Mouse (Mus musculus): ENCODE measurements around the gene Hcn2. TPM values are rescaled to one million over a fixed set of nuclear protein-coding genes. Genes with fewer than 3 reads are reported as not detected.

Hcn2 gene
- polyA plus RNA-seq, 1 experiment from 2014 or later: 0.10 TPM

DNA sequence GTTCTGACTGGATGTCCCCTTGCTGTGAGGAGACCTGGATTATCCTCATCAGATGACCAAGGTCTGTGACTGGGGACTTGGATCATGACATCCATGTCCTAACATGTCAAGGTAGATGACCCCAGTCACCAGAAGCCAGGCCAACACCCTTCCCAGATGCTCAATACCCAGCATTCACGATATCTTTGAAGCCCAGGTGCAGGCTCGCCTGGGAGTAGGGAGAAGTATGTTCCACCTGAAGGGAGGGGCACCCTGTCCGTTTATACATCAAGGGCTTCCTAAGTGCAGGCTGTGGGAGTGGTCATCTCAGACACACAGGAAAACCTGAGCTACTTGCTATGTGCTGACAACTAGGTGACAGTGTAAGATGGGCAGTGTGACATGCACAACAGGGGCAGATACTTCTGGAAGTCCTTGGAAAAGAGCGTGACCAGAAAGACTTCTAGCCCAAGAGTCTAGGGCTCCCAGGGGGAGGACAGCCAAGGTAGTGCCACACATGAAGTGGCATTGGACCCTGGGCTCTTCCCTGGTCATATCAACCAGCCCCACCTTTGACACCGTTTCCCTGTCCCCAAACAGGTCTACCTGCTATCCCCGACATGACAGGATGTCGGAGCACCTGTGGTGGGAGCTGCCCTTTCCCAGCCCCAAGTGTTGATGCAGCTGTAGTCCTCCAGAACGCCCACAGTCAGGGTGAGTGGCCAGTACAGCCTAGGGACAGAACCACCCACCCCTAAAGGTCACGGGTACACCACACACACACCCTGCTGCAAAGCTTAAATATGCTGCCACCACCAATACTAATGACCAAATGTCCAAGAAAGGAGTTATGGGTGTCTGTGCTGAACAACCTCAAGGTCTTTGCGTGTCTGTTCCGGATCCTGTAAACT lies 35.6 kb upstream of the Hcn2 start:
- no peaks in the 10 kb centered on the region for H3K9me3 ChIP-seq
- H3K4me3 ChIP-seq: peak overlapping the region; percentile 89
- peak; percentile 7; the same call in 1 of the 2 replicates for ATAC-seq (ENCODE audit: insufficient number of reproducible peaks, insufficient read depth, low FRiP score, low TSS enrichment, low read depth)
- peak overlapping the region; percentile 93 for H3K4me2 ChIP-seq
- peak overlapping the region; percentile 84 for H3K27ac ChIP-seq
- peaks cover 22% of the 10 kb centered on the region for H3K4me1 ChIP-seq
- H3K27me3 ChIP-seq: no peaks in the 10 kb centered on the region
- WGBS: 35% methylated on average over 11 of the region's 11 CpGs
- H3K9ac ChIP-seq: peak overlapping the region; percentile 90
- peaks cover 32% of the 10 kb centered on the region for H3K36me3 ChIP-seq

DNA sequence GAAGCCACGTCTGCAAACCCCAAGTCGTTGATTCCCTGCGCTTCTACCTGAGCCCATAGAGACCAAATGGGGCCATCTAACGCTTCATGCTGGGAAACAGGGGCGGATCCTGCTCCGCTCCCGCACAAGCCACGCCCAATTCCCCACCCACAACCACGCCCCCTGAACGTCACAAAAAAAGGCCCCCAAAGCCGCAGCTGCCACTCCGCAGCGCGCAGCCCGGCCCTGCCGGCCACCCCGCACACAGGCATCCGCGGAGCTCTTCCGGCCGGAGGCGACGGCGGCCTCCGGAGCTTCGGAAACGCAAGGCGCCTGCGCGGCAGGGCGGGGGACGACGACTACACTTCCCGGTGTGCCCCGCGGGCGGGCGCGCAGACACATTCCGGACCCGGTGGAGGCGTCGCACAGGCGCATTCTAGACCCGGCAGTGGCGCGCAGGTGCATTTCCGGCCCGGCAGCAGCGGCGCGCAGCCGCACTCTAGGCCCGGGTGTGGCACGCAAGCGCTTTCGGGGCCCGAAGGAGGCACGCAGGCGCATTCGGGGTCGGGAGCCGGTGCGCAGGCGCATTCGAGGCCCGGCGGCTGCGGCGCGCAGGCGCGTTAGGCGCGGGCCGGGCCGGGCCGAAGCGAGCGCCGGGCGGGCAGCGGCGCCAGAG lies 34.7 kb upstream of the Hcn2 start, which contains the start of gene Cdc34:
Gene Cdc34, plus strand, starts transcription at position 605 of the 655 bp plus-strand sequence.
- Histone ChIP-seq H3K36me3 (peaks cover 32% of the 10 kb centered on the region), H3K4me3 (peak within 1 kb of the TSS; percentile 89), H3K4me1 (peaks cover 22% of the 10 kb centered on the region), H3K9ac (peak within 1 kb of the TSS; percentile 90), H3K9me3 (no peaks in the 10 kb centered on the region), H3K27me3 (no peaks in the 10 kb centered on the region), H3K4me2 (peak within 1 kb of the TSS; percentile 93), H3K27ac (peak within 1 kb of the TSS; percentile 84)
- ATAC-seq (ENCODE audit: insufficient number of reproducible peaks, insufficient read depth, low FRiP score, low TSS enrichment, low read depth): peak; percentile 89
- under 1% methylated on average over 78 of the region's 84 CpGs for WGBS

DNA sequence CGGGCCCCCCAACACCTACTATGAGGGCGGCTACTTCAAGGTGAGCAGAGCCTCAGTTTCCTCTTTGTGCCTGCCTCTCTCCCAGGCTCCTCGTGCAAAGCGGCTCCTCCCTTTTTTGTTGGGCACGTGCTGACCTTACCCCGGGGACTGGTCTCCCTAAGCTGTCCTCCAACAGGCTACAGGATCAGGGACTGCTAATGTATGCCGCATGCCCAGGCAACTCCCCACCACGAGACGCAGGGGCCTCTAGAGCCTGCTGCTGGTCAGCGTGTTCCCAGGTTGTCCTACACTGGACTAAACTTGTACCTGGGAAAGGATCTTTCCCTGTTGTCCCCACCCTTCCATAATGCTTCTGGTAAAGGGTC lies 33.9 kb upstream of the Hcn2 start:
- H3K4me1 ChIP-seq: peaks cover 22% of the 10 kb centered on the region
- H3K36me3 ChIP-seq: peaks cover 38% of the 10 kb centered on the region
- peak overlapping the region; percentile 93 for H3K4me2 ChIP-seq
- H3K27ac ChIP-seq: peak overlapping the region; percentile 71
- peak overlapping the region; percentile 90 for H3K9ac ChIP-seq
- 0% methylated on average over 10 of the region's 10 CpGs for WGBS
- no peak for ATAC-seq (ENCODE audit: insufficient number of reproducible peaks, insufficient read depth, low FRiP score, low TSS enrichment, low read depth)
- no peaks in the 10 kb centered on the region for H3K9me3 ChIP-seq
- no peaks in the 10 kb centered on the region for H3K27me3 ChIP-seq
- peak overlapping the region; percentile 89 for H3K4me3 ChIP-seq

DNA sequence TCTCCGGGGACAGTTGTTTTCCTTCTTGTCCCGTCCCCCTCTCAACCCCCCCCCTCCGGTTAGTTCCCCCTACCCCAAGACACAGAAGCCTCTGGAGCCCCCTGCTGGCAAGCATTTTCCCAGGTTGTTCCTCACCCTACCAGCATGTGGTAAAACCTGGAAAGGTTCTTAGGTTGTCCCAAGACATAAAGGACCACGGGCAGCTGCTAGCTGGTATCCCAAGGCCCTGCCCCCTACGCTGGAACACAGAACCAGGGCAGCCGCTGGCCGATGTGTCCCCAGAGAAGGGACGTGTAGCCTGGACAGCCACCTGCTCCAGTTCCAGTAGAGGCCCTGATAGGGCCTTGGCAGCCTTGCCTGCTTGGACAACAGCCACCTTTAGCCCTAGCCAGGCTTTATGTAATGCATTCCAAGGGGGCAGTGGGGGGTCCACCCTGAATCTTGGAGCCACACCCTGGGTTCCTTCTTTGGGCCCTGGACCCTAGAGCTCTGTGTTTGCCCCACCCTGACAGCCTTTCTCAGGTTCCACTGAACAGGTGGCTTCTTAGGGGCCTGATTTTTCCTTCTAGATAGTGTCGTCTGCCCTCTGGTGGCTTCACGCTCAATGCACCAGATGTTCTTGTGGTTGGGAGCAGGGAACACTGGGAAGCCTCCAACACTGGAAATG lies 33.4 kb upstream of the Hcn2 start:
- H3K36me3 ChIP-seq: peaks cover 43% of the 10 kb centered on the region
- H3K9me3 ChIP-seq: no peaks in the 10 kb centered on the region
- no peak for ATAC-seq (ENCODE audit: insufficient number of reproducible peaks, insufficient read depth, low FRiP score, low TSS enrichment, low read depth)
- H3K27me3 ChIP-seq: no peaks in the 10 kb centered on the region
- H3K4me3 ChIP-seq: peak overlapping the region; percentile 89
- H3K27ac ChIP-seq: peak overlapping the region; percentile 71
- H3K4me2 ChIP-seq: peak overlapping the region; percentile 93
- H3K4me1 ChIP-seq: peaks cover 22% of the 10 kb centered on the region
- peak overlapping the region; percentile 90 for H3K9ac ChIP-seq
- WGBS: 4% methylated on average over 10 of the region's 10 CpGs

DNA sequence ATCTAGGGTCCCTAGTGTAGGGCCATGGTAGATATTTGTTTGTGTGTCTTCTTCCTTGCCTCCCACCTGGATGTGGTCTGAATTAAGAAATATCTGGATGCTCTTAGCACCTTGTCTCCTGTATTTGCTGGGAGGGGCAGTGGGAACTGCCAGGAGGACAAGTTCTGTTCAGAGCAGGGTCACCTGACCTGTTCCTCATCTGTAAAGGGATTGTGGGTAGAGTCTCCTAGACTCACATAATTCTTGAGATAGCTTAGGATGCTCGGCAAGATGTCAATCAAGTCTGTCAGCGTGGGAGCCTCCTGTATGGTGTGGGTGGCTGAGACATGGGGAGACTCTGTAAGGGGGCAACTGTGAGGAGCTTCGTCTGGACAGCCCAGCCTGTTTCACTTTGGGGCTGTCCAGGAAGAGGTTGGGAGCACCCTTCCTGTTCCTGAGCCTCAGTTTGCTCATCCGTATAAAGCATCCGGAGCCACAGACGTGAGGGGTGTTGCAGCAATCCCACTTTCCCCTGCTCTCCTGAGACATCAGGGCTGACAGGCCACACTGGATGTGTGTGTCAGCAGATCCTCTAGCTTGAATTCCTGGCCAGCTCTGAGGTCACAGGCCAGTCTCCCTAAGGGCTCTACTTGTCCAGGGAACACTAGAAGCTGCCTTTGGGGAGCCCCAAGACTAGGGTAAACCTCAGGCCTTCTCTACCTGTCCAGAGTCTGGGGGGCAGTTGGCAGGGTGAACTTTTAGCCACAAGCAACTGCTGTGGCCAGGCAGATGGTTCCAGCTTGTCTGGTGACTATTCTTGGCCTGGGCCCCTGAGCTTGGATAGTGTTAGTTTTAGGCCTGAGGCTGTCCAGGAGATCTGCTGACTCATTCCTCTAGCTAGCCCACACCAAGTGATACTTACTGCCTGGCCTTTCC lies 32.5 kb upstream of the Hcn2 start:
- Histone ChIP-seq H3K4me1 (peaks cover 22% of the 10 kb centered on the region), H3K27ac (no peak overlapping the region), H3K36me3 (peaks cover 52% of the 10 kb centered on the region), H3K4me2 (peak overlapping the region; percentile 93), H3K27me3 (no peaks in the 10 kb centered on the region), H3K4me3 (peak overlapping the region; percentile 89), H3K9ac (peak overlapping the region; percentile 90), H3K9me3 (no peaks in the 10 kb centered on the region)
- no peak for ATAC-seq (ENCODE audit: insufficient number of reproducible peaks, insufficient read depth, low FRiP score, low TSS enrichment, low read depth)
- WGBS: 89% methylated on average over 6 of the region's 6 CpGs

DNA sequence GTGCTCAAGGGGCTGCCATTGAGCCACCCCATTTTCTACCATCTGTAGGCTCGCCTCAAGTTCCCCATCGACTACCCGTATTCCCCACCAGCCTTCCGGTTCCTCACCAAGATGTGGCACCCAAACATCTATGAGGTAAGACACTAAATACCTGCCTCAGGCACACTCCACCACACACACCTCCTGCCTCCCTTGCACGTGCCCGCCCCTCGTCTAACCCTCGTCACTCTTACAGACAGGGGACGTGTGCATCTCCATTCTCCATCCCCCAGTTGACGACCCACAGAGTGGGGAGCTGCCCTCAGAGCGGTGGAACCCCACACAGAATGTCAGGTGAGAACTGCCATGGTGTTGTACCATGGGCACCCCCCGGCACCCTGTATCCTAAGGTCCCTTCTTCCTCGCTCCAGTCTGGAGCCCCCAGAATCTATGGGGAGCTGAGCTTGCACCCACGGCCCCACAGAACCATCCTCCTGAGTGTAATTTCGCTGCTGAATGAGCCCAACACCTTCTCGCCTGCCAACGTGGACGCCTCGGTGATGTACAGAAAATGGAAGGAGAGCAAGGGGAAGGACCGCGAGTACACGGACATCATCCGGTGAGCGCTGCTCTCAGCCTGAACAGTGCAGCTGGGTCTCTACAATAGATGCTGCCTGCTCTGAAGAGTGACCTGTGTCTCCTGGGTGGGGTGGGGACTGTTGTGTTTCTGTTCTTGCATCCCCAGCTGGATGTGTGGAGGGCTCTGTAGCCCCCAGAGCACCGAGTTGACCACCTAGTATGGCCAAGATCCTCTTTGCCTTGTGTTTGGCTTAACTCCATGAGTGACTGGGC lies 31.4 kb upstream of the Hcn2 start:
- H3K4me3 ChIP-seq: no peak overlapping the region

DNA sequence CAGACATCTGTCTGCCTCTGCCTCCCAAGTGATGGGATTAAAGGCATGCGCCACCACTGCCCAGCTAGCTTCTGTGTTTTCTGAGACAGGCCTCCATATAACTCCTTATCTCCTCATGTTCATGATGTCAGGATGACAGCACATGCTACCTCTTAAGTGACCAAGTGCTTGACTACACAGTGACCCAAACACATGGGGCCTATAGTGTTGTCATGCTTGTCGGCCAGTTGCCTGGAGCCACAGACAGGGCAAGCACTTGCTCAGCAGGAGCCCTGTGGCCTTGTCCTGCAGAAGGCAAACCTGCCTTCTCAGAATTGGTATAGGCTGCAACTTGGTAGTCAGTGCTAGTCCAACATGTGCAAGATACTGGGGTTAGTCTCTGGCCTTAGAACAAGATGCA lies 30.2 kb upstream of the Hcn2 start:
- no peak for ATAC-seq (ENCODE audit: insufficient number of reproducible peaks, insufficient read depth, low FRiP score, low TSS enrichment, low read depth)
- Histone ChIP-seq H3K4me3 (no peak overlapping the region), H3K27ac (no peak overlapping the region), H3K27me3 (no peaks in the 10 kb centered on the region), H3K4me1 (peaks cover 18% of the 10 kb centered on the region), H3K36me3 (peaks cover 56% of the 10 kb centered on the region), H3K9me3 (no peaks in the 10 kb centered on the region), H3K9ac (no peak overlapping the region), H3K4me2 (no peak overlapping the region)
- 92% methylated on average over 2 of the region's 2 CpGs for WGBS

More for the DNA sequence above, 31.4 kb upstream of the Hcn2 start:
- H3K36me3 ChIP-seq: peaks cover 56% of the 10 kb centered on the region
- no peaks in the 10 kb centered on the region for H3K9me3 ChIP-seq
- 92% methylated on average over 25 of the region's 25 CpGs for WGBS
- peaks cover 22% of the 10 kb centered on the region for H3K4me1 ChIP-seq
- no peak overlapping the region for H3K27ac ChIP-seq
- no peak for ATAC-seq (ENCODE audit: insufficient number of reproducible peaks, insufficient read depth, low FRiP score, low TSS enrichment, low read depth)
- H3K9ac ChIP-seq: no peak overlapping the region
- no peaks in the 10 kb centered on the region for H3K27me3 ChIP-seq
- no peak overlapping the region for H3K4me2 ChIP-seq

DNA sequence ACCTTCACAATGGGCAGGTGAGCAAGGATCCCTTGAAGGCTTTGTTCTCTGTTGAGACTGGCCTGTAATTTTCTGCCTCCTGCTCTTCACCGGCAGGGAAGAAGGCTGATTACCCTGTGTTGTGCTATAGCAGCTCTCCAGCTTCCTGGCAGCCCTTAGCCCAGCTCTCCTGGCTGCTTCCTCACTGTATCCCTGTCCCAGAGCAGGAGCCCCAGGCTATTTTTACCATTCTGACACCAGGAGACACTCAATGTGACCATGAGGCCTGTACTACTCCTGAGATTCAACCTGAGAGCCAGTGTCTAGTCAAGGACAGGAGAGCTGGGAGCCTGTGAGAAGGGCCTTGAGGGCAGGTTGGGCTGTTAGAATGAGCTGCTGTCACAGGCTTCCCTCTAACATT lies 29.7 kb upstream of the Hcn2 start:
- Histone ChIP-seq H3K9ac (no peak overlapping the region), H3K9me3 (no peaks in the 10 kb centered on the region), H3K27ac (no peak overlapping the region), H3K36me3 (peaks cover 56% of the 10 kb centered on the region), H3K27me3 (no peaks in the 10 kb centered on the region), H3K4me2 (no peak overlapping the region), H3K4me1 (peaks cover 16% of the 10 kb centered on the region), H3K4me3 (no peak overlapping the region)
- no peak for ATAC-seq (ENCODE audit: insufficient number of reproducible peaks, insufficient read depth, low FRiP score, low TSS enrichment, low read depth)
- WGBS: 81% methylated on average over 1 of the region's 1 CpGs

DNA sequence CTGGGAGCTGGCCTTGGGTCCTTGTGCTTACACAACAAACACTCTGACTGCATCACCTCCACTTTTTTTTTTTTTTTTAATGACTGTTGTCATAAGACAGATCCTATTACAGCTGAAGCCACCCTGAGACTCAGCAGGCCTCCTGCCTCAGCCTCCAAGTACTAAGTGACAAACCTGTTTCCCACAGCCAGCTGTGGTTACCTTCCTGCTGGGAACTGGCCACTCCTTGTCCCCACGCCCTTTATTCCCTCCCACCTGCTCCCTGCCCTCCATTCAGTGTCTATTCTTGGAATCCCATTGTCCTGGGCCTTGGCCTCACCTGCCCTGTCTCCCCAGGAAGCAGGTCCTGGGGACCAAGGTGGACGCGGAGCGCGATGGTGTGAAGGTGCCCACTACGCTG lies 28.9 kb upstream of the Hcn2 start:
- Histone ChIP-seq H3K4me1 (peaks cover 16% of the 10 kb centered on the region), H3K4me3 (no peak overlapping the region), H3K9me3 (no peaks in the 10 kb centered on the region), H3K36me3 (peaks cover 62% of the 10 kb centered on the region), H3K9ac (no peak overlapping the region), H3K27me3 (no peaks in the 10 kb centered on the region), H3K4me2 (no peak overlapping the region), H3K27ac (no peak overlapping the region)
- 91% methylated on average over 6 of the region's 6 CpGs for WGBS
- ATAC-seq (ENCODE audit: insufficient number of reproducible peaks, insufficient read depth, low FRiP score, low TSS enrichment, low read depth): no peak

DNA sequence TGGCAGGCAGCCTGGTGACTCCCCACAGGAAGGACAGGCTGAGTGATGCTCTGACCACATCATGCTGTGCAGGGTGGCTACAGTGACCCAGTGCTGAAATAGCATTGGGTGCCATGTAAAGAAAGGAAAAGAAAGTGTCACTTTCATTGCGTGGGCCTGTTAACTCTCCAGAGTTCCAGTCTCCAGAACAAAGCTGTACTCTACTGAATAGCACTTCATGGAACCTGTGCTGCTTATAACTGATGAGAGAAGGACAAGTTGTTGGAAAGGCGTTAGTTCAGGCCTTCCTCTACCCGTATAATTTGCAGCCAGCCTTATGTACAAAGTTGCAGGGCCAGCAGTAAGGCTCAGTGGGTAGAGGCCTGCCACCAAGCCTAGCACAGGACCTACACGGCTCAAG lies 27.7 kb upstream of the Hcn2 start, which contains the start of gene Gzmm:
Gene Gzmm, plus strand, starts transcription at position 301 of the 400 bp plus-strand sequence.
- Histone ChIP-seq H3K4me2 (no peak within 1 kb of the TSS), H3K9me3 (no peaks in the 10 kb centered on the region), H3K27me3 (no peaks in the 10 kb centered on the region), H3K36me3 (peaks cover 62% of the 10 kb centered on the region), H3K27ac (no peak within 1 kb of the TSS), H3K4me3 (no peak within 1 kb of the TSS), H3K9ac (no peak within 1 kb of the TSS), H3K4me1 (peaks cover 6% of the 10 kb centered on the region)
- ATAC-seq (ENCODE audit: insufficient number of reproducible peaks, insufficient read depth, low FRiP score, low TSS enrichment, low read depth): no peak
- WGBS: 87% methylated on average over 4 of the region's 4 CpGs
